Mouse (Mus musculus) kidney, adult 2 months (tissue): Measurements from ENCODE around the gene Prkd2.

ENCODE experiments used
- CTCF ChIP-seq: fragments of 200-500 bp; conservative IDR thresholded peaks from 2 replicates; pipeline ENCODE4 v1.5.1; 2011; ENCODE audit warnings: low read depth, mild to moderate bottlenecking, control low read depth, low read length, moderate library complexity, mixed read lengths; ENCODE audit not compliant: insufficient read depth, insufficient read length
- POLR2A ChIP-seq: fragments of 200-500 bp; IDR thresholded peaks from one replicate; pipeline ENCODE4 v1.6.1; 2011; ENCODE audit warnings: low read depth, low read length, control low read depth

GRCm38 (mm10) chr7:16853302-16853831 lies 10.7 kb downstream of the Prkd2 start:
- TF ChIP-seq CTCF (no peak), POLR2A (no peak)
